Mouse (Mus musculus) brain, embryonic 14.5 days (tissue): ENCODE measurements around the gene Adssl1.

Experiments used
- CTCF ChIP-seq: fragments of 200-500 bp; IDR thresholded peaks from 2 replicates; pipeline ENCODE4 v1.5.1; 2012; ENCODE audit warnings: inconsistent platforms, mild to moderate bottlenecking, moderate library complexity, borderline replicate concordance; ENCODE audit not compliant: insufficient read depth, insufficient read length; ENCODE audit errors: extremely low read depth
- POLR2A ChIP-seq: fragments of 200-500 bp; IDR thresholded peaks from 2 replicates; pipeline ENCODE4 v1.6.1; 2012; ENCODE audit warnings: mild to moderate bottlenecking, inconsistent platforms, borderline replicate concordance; ENCODE audit not compliant: poor library complexity, insufficient read depth, insufficient read length, severe bottlenecking; ENCODE audit errors: extremely low read depth

DNA sequence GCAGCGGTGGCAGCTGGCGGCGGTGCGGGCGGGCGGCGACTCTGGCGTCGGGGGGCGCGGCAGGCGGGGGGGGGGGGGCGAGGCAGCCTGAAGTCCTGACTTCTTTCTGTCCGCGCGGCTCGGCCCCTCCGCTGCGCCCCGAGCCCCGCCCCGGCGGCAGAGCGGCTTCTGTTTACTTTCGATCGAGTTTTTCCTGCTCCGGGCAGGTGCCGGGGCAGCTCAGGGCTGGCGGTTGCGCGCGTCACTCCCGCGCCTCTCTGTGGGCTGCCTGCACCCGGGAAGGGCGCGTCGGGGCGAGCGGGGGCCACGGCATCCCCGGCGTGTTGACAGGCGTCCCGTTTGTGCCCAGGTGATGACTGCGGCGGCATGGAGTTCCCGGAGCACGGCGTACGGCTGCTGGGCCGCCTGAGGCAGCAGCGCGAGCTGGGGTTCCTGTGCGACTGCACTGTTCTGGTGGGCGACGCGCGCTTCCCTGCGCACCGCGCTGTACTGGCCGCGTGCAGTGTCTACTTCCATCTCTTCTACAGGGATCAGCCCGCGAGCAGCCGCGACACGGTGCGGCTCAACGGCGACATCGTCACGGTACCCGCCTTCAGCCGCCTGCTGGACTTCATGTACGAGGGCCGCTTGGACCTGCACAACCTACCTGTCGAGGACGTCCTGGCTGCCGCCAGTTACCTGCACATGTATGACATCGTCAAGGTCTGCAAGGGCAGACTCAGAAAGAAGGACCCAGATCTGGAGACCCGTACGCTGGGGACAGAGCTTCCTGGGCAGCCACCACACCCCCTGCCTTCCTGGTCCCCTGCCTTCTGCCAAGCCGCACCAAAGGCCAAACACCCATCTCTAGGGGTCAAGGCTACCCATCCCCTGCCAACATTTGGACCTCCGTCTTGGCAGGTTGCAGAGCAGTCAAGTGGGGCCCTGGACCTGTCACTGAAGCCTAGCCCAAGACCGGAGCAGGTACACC, 59.5 kb downstream of the Adssl1 start:
- TF ChIP-seq POLR2A, result no peak
- no peak for TF ChIP-seq CTCF
